Mouse (Mus musculus): Measurements from ENCODE around the gene Slx1b.

DNA sequence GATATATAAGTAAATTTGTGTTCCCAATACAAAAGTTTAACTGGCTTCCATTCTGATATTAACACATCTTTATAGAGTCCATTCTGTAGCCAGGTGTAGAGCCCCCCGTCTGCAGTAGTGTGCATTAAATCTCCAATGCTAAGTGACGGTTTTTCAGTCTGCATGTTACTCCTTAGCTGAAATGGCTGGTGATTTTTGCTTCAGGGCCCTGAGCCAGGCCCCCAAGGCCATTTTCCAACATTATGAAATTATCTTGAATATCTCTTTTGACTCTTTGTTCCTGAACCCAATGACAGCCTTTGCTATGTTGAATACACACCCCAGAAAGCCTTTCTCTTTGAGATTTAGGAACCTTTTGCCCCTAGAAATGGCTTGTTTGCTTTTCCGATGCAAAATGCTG lies 35.8 kb downstream of the Slx1b start:
- TF ChIP-seq CTCF (IDR thresholded peaks at IDR 0.05) (no peak), EP300 (IDR thresholded peaks at IDR 0.05) (no peak)
